Mouse (Mus musculus) cerebellum, adult 11 months (tissue): ENCODE results near the gene Nmnat3.

Experiments used
- DNase-seq: peaks from one replicate; pipeline ENCODE4 v3.0.0; 2022

The Nmnat3 gene

DNA sequence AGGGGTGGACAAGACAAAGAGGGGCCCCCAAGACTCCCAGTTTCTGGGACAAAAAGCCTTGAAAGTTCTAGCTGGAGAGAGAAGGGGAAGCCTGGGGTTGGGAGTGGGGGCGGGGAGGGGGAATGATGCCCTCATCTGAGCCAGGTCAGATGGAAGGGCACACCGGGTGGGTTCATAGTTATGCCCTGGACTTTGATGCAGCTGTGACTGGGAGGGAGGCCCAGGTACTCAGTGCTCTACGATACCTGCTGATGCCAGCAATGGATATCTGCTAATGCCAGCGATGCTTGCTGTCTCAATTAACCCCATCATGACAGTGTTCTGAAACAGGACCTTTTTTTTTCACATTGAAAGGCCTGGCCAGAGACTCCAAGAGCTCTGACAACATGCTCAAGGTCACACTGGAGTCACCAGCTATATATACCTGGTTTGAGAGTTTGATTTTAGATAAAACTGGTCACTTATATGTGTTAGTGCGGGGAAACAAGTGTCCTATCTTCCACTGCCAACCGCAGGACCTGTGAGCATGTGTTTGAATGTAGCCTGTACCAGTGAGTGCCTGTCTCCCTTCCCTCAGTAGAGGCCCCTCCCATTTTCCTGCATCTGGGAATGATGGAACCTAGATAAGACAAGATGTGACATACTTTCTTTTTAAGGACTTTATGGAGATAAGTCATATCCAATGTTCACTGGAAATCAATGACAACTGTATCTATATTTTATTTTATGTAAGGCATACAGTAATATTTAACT is 25.6 kb downstream of the Nmnat3 start:
- no peak for DNase-seq

DNA sequence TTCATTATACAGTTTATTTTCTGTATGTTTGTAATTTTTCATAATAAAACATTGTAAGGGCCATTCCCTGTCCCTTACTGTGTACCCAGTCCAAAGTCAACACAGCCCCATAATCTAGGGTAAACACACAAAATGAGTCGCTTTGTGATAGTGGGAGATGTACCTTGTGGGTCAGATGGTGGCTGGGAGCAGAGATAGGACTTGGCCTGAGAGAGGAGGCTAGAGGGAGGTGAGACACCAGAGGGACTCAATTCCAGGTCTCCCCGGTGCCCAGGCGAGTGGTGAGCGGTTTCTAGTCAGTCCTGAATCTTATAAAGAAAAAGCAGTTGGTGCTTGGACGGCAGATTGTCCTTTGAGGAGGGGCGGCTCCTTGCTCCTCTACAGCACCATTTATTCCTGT is 26.4 kb downstream of the Nmnat3 start:
- no peak for DNase-seq

DNA sequence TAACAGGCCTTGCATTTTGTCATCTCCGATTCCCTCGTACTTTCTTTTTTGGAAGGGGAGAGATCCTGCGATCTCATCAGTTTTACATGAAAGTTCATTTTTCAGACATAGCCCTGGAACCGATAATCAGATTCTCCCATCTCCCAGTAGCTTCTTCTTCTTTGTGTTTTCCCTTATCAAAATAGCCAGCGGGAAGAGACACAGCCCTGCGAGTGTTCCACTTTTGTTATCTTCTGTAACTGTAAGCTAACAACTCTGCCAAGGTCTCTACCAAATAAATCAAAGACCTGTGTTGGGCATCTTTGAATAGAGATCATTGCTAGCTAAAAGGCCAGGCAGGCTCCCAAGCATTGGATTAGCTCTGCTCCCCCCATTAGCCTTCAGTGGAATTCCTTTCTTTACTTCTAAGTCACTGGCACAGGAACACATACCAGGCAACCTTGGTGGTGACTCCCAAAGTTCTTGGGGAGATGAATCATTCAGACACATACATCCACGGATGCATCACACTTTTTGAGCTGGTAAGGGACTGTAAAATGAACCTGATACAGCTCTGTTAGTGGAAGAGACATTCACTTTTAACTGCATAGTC is 26.9 kb downstream of the Nmnat3 start:
- DNase-seq: no peak

DNA sequence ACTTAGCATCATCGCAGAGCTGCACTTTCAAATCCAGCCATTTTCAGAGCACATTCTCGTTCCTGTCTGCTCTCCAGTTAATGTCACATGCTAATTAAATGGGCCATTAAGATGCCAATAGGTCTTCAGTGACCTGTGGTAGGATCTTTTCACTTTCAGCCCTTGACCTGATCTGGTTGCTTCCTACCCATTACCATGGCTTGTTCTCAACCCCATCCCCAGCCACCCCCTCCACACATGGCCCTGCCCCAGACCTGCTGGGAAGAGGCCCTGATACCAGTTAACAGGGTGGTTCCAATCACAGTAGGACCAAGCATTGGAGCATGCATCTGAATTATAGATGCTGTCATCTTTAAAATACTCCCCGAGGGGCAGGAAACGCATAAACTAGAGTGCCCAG is 30.7 kb downstream of the Nmnat3 start:
- DNase-seq: no peak

DNA sequence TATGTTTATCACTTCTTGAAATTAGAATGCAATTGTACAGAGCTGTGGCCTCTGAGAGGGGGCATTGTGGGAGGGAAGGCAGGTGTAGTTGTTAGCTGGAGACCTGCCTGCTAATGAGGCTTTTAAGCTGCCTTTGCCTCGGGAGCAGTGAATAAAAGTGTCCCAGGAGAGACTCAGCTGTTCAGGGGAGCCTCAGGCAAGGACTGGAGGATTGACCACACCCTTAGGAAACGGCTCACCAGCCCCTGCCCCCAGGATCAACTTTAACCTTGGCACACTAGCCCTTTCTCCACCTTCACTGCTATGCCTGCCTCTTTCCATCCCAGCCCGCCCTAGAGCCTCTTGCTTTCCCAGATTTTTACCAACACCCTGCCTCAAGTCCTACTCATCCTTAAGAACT is 31.6 kb downstream of the Nmnat3 start:
- DNase-seq: no peak

DNA sequence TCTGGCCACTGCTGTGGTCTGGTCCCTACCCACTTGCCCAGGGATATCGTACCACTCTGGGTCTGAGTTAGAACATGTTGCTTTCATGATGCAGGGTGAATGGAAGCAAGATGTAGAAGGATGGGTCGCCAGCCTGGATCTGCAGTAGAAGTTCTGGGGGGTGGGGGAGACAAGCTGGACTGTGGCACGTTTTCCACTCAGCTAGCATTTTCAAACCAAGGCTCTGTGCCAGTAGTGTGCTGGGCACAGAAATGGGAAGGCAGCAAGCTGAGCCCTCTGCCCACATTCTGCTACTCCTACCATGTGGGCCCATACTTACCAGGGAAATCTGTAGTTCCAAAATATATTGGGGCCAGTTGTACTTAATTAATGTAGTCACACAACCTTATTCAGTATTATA is 33.5 kb downstream of the Nmnat3 start:
- DNase-seq: no peak

DNA sequence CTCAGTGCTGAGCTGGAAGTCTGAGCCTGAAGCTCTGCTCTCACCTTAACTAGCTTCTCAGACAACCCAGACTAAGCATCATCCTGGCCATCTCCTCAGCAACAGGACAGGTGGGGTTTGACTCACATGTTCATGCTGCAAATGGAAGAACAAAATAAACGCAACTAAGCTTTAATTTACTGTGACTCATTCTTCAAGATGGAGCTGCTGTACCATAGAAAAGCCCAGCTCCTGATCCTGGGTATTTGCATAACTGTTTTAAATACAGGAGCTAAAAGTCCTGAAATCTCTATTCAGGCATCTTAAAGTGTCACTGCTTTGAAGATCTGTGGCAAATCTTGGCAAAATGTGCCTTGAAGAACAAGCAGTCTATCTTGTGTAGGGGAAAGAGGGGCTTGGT is 38.9 kb downstream of the Nmnat3 start:
- DNase-seq: no peak

DNA sequence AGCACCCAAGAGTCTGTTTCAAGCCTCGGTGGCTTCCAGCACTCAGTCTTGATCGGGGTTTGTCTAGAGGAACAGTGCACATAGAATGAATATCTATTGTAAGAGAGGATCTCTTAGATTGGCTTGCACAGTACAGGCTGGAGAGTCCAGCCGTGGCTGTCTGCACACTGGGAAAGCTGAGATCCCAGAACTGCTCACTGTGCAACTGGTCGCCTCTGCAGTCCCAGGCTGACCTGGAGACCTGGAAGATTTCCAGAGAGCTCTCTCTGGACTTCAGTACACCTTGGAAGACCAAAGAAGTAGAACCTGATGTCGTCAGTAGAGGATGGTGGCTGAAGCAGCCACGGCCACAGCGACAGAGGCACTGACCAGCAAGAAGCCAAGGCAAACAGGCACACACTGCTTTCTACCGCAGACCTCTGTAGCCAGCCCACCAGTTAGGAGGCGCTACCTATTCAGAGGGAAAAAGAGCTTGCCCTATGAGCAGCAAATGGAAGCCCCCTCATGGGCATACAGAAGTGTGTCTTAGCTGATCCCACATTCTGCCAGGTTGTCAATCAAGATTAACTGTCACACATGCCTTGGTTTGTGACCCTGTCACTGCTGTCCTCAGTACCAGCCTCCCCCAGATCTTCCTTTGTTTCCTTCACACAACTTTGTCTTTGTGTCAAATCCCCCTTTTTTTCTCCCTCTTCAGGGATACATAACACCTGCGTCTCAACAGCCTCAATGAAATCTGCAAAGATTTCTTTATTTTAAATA is 41.4 kb downstream of the Nmnat3 start:
- no peak for DNase-seq

DNA sequence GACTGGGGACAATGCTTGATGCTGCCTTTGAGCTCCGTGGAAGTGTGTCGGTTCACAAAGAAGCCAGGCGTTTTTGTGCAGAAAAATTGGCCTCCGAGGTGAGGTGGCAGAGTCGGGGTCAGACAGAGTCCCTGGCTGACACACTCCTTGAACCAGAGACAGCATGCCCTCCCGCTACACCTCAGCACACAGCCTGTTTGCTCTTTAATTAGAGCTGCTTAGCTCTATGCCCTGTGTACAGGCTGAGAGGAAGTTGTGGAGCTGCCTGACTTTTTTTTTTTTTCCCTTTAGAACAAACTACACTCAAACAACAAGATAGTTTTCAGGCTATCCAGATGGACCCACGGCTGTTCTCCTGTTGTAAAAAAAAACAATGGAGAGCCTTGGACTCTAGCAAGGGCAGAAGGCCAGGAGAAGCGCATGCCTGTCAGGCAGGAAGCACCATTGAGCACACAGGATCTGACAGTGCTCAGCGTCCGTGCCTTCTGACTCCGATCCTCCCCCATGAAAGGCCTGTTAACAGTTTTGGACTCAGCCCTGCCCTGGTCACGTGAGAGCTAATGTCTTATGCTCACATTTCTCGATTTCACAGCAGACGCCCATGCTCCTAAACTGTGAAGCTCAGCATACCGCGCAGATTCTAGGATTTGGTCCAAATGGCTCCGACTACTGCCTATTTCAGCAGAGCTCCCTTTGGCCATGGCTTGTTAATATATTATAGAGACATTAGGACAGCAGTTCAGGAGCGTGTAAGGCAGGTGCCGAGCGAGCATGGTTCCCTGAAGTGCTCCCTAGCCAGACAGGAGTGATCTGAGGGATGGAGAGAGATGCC is 42.3 kb downstream of the Nmnat3 start:
- DNase-seq: peak; percentile 48

DNA sequence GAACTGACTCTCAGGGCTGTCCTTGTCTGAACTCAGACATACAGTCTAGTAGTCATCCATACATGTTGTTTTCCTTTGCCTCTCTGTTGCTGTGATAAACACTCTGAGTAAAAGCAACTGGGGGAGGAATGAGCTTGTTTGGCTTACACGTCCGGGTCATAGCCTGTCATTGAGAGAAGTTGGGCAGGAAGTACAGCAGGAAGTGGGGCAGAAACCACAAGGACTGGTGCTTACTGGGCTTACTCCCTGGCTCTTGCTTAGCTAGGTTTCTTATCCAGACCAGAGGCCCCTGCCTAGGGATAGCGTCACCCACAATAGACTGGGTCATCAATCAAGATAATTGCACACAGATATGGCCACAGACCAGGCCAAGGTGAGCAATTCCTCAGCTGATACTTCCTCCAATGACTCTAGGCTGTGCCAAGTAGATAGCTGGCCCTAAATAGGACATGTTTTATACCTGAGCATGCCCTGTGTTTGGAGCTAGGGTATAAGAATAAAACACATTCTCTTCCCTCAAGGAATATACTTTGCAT is 46.1 kb downstream of the Nmnat3 start:
- no peak for DNase-seq

DNA sequence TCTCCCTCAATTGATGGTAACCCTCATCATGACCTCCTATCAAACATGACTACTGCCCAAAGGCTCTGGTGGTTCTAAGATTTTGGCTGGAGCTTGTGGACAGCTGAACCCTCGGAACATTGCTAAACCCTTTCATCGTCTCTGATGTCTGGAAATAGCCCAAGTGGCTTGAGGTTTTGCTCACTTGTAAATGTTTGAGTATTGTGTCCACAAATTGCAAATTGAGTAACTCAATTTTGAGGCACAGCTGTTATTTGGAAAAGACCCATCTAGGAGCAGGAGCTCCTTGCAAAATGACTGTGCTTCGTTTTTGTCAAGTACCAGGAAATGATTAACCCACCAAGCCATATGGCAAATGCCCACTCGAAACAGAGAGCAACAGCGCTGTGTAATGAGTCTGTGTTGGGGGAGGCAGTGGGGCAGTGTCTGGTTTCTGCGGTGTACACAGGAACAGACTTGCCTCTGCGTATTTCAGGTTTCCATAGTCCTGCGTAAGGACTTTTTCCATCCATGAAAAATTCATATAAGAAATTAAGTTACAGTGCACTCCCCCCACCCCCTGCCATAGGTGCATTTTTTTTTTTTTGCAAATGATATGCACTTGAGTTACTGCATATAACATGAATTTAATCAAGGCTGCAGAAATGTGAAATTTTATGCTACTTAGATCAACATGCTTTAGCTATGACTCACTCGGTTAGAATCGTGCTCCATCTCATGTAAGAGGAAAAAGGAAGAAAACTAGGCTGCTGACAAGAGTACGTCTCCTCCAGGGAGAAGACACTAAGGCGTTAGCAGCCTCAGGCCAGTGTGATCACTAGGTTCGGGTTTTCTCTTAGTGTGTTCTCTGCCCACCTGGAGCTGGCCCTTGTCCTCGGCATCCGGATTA is 50.9 kb downstream of the Nmnat3 start:
- no peak for DNase-seq

DNA sequence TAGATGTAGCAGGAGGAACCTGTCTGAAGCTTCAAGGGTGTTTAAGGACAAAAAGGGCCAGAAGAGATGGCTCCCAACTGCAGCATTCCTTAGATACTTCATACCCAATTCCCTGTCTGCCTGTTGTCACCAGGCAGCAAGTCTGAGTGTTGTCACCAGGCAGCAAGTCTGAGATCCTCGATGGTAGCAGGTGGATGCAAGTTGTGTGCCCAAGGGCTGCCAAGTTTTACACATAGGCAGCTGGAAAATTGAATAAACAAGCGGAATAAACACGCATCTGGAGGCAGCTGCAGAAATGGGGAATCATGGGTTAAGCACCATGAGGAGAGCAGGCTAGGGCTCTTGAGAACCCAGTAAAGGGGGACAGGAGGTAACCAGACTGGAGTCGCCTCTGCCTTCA is 52.7 kb downstream of the Nmnat3 start:
- no peak for DNase-seq

DNA sequence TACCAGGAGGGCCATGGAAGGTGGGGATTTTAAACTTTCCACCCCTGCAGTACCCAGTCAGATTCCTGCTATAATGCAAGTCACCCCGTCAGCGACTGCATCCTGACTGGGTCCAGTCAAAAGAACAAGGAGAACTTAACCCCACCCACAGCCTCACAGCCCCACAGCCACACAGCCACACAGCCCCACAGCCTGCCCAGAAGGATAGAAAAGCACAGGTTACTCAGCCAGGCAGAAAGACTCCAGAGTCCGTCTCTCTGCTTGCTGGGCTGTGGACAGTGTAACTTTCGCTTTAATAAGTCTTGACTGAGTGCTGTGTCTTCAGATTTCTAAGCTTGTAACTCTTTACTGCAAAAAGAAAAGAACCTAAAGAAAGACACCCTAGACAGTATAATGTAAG is 53.2 kb downstream of the Nmnat3 start:
- no peak for DNase-seq

DNA sequence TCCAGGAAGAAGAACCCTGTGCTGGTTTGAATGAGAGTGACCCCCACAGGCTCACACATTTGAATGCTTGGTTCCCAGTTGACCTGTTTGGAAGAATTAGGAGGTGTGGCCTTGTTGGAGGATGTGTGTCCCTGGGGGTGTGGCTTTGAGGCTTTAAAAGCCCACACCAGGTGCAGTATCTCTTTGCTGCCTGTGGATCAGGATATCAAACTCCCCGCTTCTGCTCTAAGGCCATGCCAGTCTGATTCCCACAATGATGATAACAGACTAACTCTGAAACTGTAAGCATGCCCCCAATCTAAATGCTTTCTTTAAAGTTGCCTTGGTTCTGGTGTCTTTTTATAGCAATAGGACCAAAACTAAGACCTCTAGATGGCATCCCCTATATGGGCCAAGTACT is 58.6 kb downstream of the Nmnat3 start:
- DNase-seq: no peak

DNA sequence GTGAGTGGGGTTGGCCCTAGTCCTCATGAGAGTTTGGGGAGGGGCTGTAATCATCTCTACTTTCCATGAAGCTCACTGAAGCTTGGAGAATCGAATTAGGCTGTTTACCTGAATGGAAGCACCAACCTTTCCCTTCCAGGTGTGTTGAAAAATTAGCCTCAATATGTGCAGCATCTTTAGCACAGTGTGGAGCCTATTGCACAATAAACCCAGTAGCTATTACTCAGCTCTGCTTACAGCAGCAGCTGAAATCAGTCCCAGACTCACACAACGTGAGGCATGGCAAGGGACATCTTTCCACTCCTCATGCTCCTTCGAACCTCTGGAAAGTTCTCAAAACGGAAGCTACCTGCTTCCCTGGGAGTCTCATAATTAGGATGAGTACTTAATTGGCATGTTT is 59.0 kb downstream of the Nmnat3 start:
- DNase-seq: no peak

DNA sequence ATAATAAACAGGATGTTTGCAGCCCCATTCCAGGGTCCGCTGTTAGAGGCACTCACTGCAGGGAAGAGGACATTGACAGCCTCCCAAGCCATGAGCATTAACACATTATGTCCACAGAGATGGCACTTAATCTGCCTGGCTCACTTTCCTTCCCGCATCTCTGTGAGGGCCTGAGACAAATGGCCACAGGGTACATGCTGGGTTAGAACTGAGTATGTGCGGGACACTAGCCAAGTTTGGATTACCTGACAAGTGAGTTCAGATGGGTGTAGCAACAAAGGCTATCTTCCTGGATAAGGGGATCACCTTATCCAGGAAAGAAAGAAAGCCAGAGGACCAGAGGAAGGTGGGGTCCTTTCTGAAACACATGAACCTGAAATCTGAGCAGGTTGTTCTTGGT is 59.8 kb downstream of the Nmnat3 start:
- DNase-seq: no peak

DNA sequence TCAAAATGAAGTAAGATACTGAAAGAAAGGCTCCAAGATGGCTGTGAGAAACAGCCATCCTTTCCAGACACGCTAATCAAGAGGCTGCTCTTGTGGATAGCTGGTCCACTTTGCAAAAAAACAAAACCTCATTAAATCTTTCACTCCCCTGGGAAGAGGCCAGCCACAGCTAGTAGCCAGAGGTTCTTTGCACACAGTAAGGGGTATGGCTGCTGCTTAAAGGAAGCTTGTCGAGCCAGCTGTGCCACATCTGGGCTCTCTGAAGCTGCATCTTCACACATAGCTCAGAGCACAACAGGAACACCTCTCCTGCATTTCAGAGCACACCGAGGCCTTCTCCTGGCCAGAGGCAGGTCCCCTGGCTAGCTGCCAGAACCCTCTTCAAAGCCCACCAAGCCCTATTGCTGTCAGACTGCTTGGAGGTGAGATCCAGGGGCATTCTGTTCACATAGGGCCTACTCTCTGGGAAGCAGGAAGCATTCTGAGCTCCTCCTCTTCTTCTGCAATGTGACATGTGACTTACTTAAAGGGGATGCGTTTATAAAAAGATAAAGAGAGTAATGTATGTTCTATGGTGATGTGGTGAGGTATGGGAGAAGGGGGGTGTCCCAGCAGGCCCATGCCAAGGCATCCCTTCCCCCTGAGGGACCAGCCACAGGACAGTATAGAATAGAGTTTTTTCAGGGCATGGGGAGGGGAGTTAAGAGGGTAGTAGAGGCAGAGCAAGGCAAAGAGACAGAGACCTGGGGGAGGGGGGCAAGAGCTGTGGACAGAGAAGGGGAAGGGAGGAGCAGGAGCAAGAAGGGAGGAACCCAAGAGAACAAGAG is 63.3 kb downstream of the Nmnat3 start:
- no peak for DNase-seq

DNA sequence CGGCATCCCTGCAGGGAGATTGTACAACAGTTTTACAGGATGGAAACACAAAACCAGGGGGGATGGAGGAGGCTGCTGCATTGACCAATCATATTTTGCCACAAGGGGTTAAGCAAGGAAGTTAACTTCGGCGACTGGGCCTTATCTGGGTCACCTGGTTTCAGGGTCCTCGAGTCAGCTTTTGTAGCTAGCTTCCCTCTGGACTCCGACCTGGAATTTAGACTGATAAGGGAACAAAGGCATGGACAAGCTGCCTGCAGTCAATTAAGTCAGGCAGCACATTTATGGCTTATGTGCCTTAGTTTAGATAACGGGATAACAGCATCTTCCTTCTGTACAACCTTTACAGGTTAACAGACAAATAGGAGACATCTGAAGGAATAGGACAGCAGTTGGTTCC is 65.1 kb downstream of the Nmnat3 start:
- DNase-seq: no peak

DNA sequence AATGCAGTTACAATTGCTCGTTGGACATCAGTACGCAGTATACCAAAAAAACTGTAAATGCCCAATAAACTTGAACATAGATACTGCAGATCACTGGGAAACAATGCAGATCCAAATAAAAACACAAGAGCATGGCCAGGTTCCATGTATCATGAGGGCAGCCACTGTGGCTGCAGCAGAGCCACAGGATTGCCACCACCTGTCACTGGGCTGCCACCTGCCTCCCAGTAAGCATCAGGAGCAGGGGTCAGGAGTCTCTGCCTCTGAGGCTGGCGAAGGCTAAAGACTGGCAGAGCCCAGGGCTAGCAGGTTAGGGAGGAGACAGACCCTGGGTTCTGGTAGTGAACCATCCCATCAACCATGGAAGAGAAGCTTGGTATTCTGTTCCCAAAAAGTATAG is 67.7 kb downstream of the Nmnat3 start:
- no peak for DNase-seq

DNA sequence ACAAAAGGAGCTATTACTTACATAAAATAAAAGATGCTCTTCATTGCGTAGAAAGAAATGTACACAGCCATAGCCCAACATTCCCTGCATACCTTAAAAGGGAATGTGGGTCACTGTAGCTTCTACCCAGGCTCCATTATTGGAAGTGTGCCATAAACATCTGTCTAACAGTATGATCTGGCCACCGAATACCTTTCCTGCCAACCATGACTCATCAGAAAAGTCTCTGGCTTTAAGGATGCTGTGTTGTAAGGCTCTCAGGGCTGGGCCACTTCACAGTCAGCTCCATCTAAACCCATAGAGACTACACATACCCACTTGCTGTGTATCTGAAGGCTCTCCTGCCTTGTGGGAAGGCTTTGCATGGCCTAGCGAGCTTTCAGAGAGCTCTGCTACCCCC is 73.8 kb downstream of the Nmnat3 start:
- no peak for DNase-seq

DNA sequence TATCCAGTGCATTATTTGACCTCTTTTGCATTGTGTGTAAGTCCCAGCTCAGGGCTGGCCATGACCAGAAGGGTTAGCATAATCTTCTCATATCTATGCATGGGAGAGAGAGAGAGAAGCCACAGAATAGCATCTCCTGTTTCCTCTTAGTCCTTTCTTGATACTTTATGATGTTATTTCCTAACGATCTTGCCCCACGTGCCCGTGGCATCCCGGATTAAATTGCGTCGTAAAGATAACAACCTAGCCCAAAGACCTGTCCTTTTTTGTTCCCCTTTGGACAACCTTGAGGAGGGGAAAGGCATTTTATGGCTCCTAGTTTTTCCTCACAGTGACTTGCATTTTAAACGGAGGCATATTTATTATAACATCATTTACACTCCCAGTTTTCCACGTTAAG is 78.8 kb downstream of the Nmnat3 start:
- DNase-seq: no peak
